ENCODE assay signal across 16 mouse cellular contexts in genomic region chr4:63005446-63006185, GRCm38 (mm10). TPM values are rescaled to one million over a fixed set of nuclear protein-coding genes. Genes with fewer than 3 reads are reported as not detected.
DNase-seq lines count a peak whose midpoint lies in the region; ATAC-seq and TF ChIP-seq lines count a peak whose summit lies in the region.
"Had no signal": no experiment of that assay in that cellular context is flagged by ENCODE, and none has a peak within 500 bp of the region (broad histone marks: within the 10 kb centered on the region; RNA-seq: fewer than 3 reads in every experiment).

No protein-coding gene starts in this region.

- no peak overlapping the region for H3K9ac ChIP-seq in heart, embryonic 15.5 days
- no peak overlapping the region for H3K9ac ChIP-seq in limb, embryonic 14.5 days (ENCODE audit: low read depth, low read length, severe bottlenecking)
- H3K9ac ChIP-seq in intestine, embryonic 15.5 days, result no peak overlapping the region
- H3K9ac ChIP-seq in liver, postnatal 0 days (replicated peaks), result no peak overlapping the region
- H3K9ac ChIP-seq: embryonic facial prominence, embryonic 12.5 days; hindbrain, embryonic 12.5 days had no signal

- H3K4me3 ChIP-seq in heart, embryonic 15.5 days, result no peak overlapping the region
- H3K4me3 ChIP-seq in limb, embryonic 14.5 days (replicated peaks; ENCODE audit: low read length), result no peak overlapping the region
- no peak overlapping the region for H3K4me3 ChIP-seq in limb, embryonic 10.5 days
- no peak overlapping the region for H3K4me3 ChIP-seq in intestine, embryonic 15.5 days (replicated peaks)
- H3K4me3 ChIP-seq in liver, postnatal 0 days (ENCODE audit: low read depth, low read length), result no peak overlapping the region
- H3K4me3 ChIP-seq: embryonic facial prominence, embryonic 12.5 days; hindbrain, embryonic 12.5 days had no signal

- no peak for TF ChIP-seq POLR2A in limb, embryonic 14.5 days (IDR thresholded peaks at IDR 0.05; ENCODE audit: borderline replicate concordance, extremely low read depth, insufficient read depth, insufficient read length)

- TF ChIP-seq EP300 in liver, postnatal 0 days (IDR thresholded peaks at IDR 0.05; ENCODE audit: low read depth), result peak; percentile 23; the same call in 1 of the 2 replicates

- TF ChIP-seq CTCF in liver, postnatal 0 days (IDR thresholded peaks at IDR 0.05; ENCODE audit: low read depth), result no peak

- peak overlapping the region; percentile 85 for H3K27ac ChIP-seq in heart, embryonic 15.5 days
- 0 out of 2 replicates have a peak overlapping the region, but pooled peaks have one; percentile 5 for H3K27ac ChIP-seq in limb, embryonic 14.5 days (replicated peaks; ENCODE audit: low read depth, low read length)
- no peak overlapping the region for H3K27ac ChIP-seq in limb, embryonic 10.5 days
- 0 out of 2 replicates have a peak overlapping the region, but pooled peaks have one; percentile 29 for H3K27ac ChIP-seq in intestine, embryonic 15.5 days
- peak overlapping the region; percentile 83 for H3K27ac ChIP-seq in liver, postnatal 0 days (ENCODE audit: low read depth)
- H3K27ac ChIP-seq: embryonic facial prominence, embryonic 12.5 days; hindbrain, embryonic 12.5 days had no signal

- H3K4me1 ChIP-seq in heart, embryonic 15.5 days (replicated peaks), result peaks cover 26% of the 10 kb centered on the region
- H3K4me1 ChIP-seq in limb, embryonic 14.5 days (ENCODE audit: control insufficient read depth, insufficient read depth, low read length), result peaks cover 16% of the 10 kb centered on the region
- H3K4me1 ChIP-seq in limb, embryonic 10.5 days, result peaks cover 5% of the 10 kb centered on the region; the same call in 1 of the 2 replicates
- H3K4me1 ChIP-seq in intestine, embryonic 15.5 days (replicated peaks), result peaks cover 34% of the 10 kb centered on the region
- H3K4me1 ChIP-seq in liver, postnatal 0 days (ENCODE audit: insufficient read depth), result peaks cover 24% of the 10 kb centered on the region
- H3K4me1 ChIP-seq: embryonic facial prominence, embryonic 12.5 days had no signal

- 70% methylated on average over 10 of the region's 10 CpGs for WGBS in heart, embryonic 15.5 days
- WGBS in limb, embryonic 14.5 days, result 84% methylated on average over 10 of the region's 10 CpGs
- WGBS in limb, embryonic 10.5 days, result 90% methylated on average over 10 of the region's 10 CpGs
- 50% methylated on average over 10 of the region's 10 CpGs for WGBS in intestine, embryonic 15.5 days
- WGBS in liver, postnatal 0 days (ENCODE audit: insufficient replicate concordance), result 52% methylated on average over 10 of the region's 10 CpGs

- no peak for ATAC-seq in heart, embryonic 15.5 days (replicated peaks; ENCODE audit: insufficient number of reproducible peaks, insufficient read depth, low FRiP score, low read depth)
- no peak for ATAC-seq in limb, embryonic 14.5 days (ENCODE audit: low FRiP score, low read depth)
- ATAC-seq in intestine, embryonic 15.5 days, result no peak
- peak; percentile 62 for ATAC-seq in liver, postnatal 0 days
- ATAC-seq in megakaryocyte progenitor cell, adult 5-6 weeks (replicated peaks; ENCODE audit: poor library complexity), result no peak

- H3K4me2 ChIP-seq in heart, embryonic 15.5 days, result no peak overlapping the region
- no peak overlapping the region for H3K4me2 ChIP-seq in limb, embryonic 14.5 days (replicated peaks; ENCODE audit: low read depth, low read length, severe bottlenecking)
- no peak overlapping the region for H3K4me2 ChIP-seq in intestine, embryonic 15.5 days (replicated peaks)
- H3K4me2 ChIP-seq in liver, postnatal 0 days (ENCODE audit: low read depth, low read length), result no peak overlapping the region
- H3K4me2 ChIP-seq: embryonic facial prominence, embryonic 12.5 days; hindbrain, embryonic 12.5 days had no signal

- H3K27me3 ChIP-seq in heart, embryonic 15.5 days, result no peaks in the 10 kb centered on the region
- no peaks in the 10 kb centered on the region for H3K27me3 ChIP-seq in limb, embryonic 14.5 days (ENCODE audit: control insufficient read depth, insufficient read depth, low read length)
- no peaks in the 10 kb centered on the region for H3K27me3 ChIP-seq in limb, embryonic 10.5 days (ENCODE audit: low read depth, poor library complexity, severe bottlenecking)
- no peaks in the 10 kb centered on the region for H3K27me3 ChIP-seq in intestine, embryonic 15.5 days (replicated peaks)
- H3K27me3 ChIP-seq in liver, postnatal 0 days (ENCODE audit: insufficient read depth, low read length), result no peaks in the 10 kb centered on the region
- H3K27me3 ChIP-seq: embryonic facial prominence, embryonic 12.5 days; hindbrain, embryonic 12.5 days had no signal

- no peak for DNase-seq in heart, postnatal 4 days
- no peak for DNase-seq in limb, embryonic 14.5 days (ENCODE audit: low spot score)
- no peak for DNase-seq in limb, embryonic 10.5 days (ENCODE audit: low spot score)
- peak; percentile 43 for DNase-seq in liver, postnatal 0 days
- DNase-seq: cerebellum, adult 18-20 months; gastrocnemius, postnatal 14 days; kidney, postnatal 14 days; lung, postnatal 10 days; right cerebral cortex, postnatal 14 days; thymus, adult 2 months had no signal

- no peaks in the 10 kb centered on the region for H3K9me3 ChIP-seq in heart, embryonic 15.5 days (replicated peaks)
- no peaks in the 10 kb centered on the region for H3K9me3 ChIP-seq in limb, embryonic 14.5 days (ENCODE audit: control insufficient read depth, low read length)
- H3K9me3 ChIP-seq in limb, embryonic 10.5 days (replicated peaks), result no peaks in the 10 kb centered on the region
- no peaks in the 10 kb centered on the region for H3K9me3 ChIP-seq in intestine, embryonic 15.5 days
- H3K9me3 ChIP-seq in liver, postnatal 0 days (ENCODE audit: low read length), result no peaks in the 10 kb centered on the region
- H3K9me3 ChIP-seq: embryonic facial prominence, embryonic 12.5 days; hindbrain, embryonic 12.5 days had no signal

- H3K36me3 ChIP-seq in heart, embryonic 15.5 days, result no peaks in the 10 kb centered on the region
- H3K36me3 ChIP-seq in limb, embryonic 14.5 days (ENCODE audit: control insufficient read depth, insufficient read depth, low read length), result peaks cover 5% of the 10 kb centered on the region
- 0 out of 2 replicates have a peak, but pooled peaks cover 5% of the 10 kb centered on the region for H3K36me3 ChIP-seq in limb, embryonic 10.5 days
- H3K36me3 ChIP-seq in intestine, embryonic 15.5 days, result no peaks in the 10 kb centered on the region
- no peaks in the 10 kb centered on the region for H3K36me3 ChIP-seq in liver, postnatal 0 days (replicated peaks; ENCODE audit: insufficient read depth, low read length)
- H3K36me3 ChIP-seq: embryonic facial prominence, embryonic 12.5 days; G1E; hindbrain, embryonic 12.5 days had no signal

RNA-seq across cellular contexts. Expression of gene Zfp618, which starts 40.2 kb away (rescaled TPM):
- 7.6 and 11.9 TPM in 2 replicates for polyA plus RNA-seq in heart, embryonic 15.5 days (2015; fragmentation: Nextera tagmentation; extraction: Ambion mirVana)
- total RNA-seq in heart, postnatal 4 days (2021), result 1 to 10 TPM; 8.0 to 9.3 TPM
- polyA plus RNA-seq in limb, embryonic 14.5 days (2012; rRNA removed), result 32.0 and 39.6 TPM in 2 replicates
- 24.9 and 35.4 TPM in 2 replicates for polyA plus RNA-seq in limb, embryonic 14.5 days (2014; fragmentation: Nextera tagmentation; extraction: Ambion mirVana)
- polyA plus RNA-seq in limb, embryonic 10.5 days (2016; fragmentation: Nextera tagmentation; extraction: Ambion mirVana), result 23.7 and 35.7 TPM in 2 replicates
- 20.1 and 20.6 TPM in 2 replicates for polyA plus RNA-seq in intestine, embryonic 15.5 days (2015; fragmentation: Nextera tagmentation; extraction: Ambion mirVana)
- polyA plus RNA-seq in liver, postnatal 0 days (2015; fragmentation: Nextera tagmentation; extraction: Ambion mirVana), result 4.5 and 7.4 TPM in 2 replicates
- 0.20 and 0.44 TPM in 2 replicates for total RNA-seq in megakaryocyte progenitor cell, adult 5-6 weeks (2015)
- total RNA-seq in megakaryocyte progenitor cell, adult 5-6 weeks (2017), result 0.08 and 0.27 TPM in 2 replicates
- polyA plus RNA-seq: G1E had no signal
